Mouse (Mus musculus): ENCODE results near the gene Lzts2. TPM values are rescaled to one million over a fixed set of nuclear protein-coding genes. Genes with fewer than 3 reads are reported as not detected.

The Lzts2 gene
- polyA plus RNA-seq, 1 experiment from 2014 or later = 68.9 TPM

DNA sequence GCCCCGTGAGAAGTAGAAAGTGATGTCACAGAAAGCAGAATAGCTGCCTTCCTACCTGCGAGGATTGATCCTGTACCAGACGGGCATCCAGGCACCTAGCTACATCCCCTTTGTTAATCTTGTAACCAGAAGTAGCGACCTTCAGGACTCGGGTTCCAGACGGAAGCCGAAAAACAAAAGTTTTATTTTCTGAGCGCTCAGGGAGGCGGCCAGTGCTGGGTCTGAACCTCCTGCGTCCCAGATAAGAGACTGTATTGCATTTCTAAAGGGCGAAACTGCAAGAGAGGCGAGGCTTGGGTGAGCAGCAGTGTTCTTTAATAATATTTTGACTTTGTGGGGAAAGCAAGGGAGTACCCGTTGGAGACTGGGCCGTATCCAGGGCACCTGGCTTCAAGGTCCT lies 44.6 kb downstream of the Lzts2 start:
- WGBS = under 1% methylated on average over 14 of the region's 14 CpGs
- Histone ChIP-seq H3K9me3 (no peaks in the 10 kb centered on the region), H3K36me3 (peaks cover 16% of the 10 kb centered on the region), H3K27me3 (peaks cover 6% of the 10 kb centered on the region), H3K9ac (peak overlapping the region; percentile 89), H3K4me1 (peaks cover 27% of the 10 kb centered on the region), H3K4me2 (replicated peaks) (peak overlapping the region; percentile 83), H3K4me3 (peak overlapping the region; percentile 64), H3K27ac (peak overlapping the region; percentile 98)
- ATAC-seq (ENCODE audit: low FRiP score, low read depth) = no peak

DNA sequence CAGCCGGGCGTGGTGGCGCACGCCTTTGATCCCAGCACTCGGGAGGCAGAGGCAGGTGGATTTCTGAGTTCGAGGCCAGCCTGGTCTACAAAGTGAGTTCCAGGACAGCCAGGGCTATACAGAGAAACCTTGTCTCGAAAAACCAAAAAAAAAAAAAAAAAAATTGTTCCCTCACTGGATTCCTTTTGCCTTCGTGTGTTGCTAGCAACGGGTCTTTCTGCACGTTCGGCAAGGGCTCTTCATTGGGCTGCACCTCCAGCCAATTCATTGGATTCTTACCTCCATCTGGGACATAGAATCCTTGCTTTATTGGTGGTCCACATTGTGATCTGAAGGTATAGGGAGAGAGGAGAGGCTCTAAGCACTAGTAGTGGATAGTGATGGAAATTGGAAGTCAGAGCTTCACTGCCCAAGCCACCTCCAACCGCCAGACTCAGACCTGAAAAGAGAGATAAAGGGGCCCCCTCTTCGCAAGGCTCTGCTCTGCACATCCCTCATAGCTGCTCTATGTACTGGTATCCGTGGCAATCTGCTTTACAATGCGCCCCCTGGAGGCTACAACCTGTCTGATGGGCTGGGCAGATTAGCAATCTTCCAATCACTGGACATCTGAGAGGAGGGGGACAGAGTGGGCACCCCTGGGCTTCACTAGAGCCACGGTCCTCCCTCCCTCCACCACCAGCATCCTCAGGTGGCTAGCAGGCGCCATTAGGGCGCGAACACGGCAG lies 49.5 kb downstream of the Lzts2 start:
- no peak overlapping the region for H3K9ac ChIP-seq
- H3K9me3 ChIP-seq = no peaks in the 10 kb centered on the region
- H3K4me2 ChIP-seq (replicated peaks) = peak overlapping the region; percentile 23; the same call in 1 of the 2 replicates
- H3K27ac ChIP-seq = no peak overlapping the region
- no peaks in the 10 kb centered on the region for H3K36me3 ChIP-seq
- peaks cover 6% of the 10 kb centered on the region for H3K4me1 ChIP-seq
- H3K4me3 ChIP-seq = no peak overlapping the region
- WGBS = 42% methylated on average over 20 of the region's 20 CpGs
- peak; percentile 36; the same call in 1 of the 2 replicates for ATAC-seq (ENCODE audit: low FRiP score, low read depth)
- H3K27me3 ChIP-seq = peaks cover 55% of the 10 kb centered on the region

- Histone ChIP-seq H3K9ac (peak overlapping the region; percentile 45), H3K27ac (no peak overlapping the region), H3K4me3 (no peak overlapping the region), H3K27me3 (peaks cover 64% of the 10 kb centered on the region), H3K4me2 (replicated peaks) (no peak overlapping the region), H3K36me3 (no peaks in the 10 kb centered on the region), H3K9me3 (no peaks in the 10 kb centered on the region), H3K4me1 (no peaks in the 10 kb centered on the region)
- 1% methylated on average over 21 of the region's 21 CpGs for WGBS
- no peak for ATAC-seq (ENCODE audit: low FRiP score, low read depth)
Measured at GRCm38 (mm10) chr19:45065226-45065625, 51.0 kb downstream of the Lzts2 start.

- H3K27me3 ChIP-seq = peaks cover 81% of the 10 kb centered on the region
- no peak for ATAC-seq (ENCODE audit: low FRiP score, low read depth)
- H3K4me3 ChIP-seq = no peak overlapping the region
- no peak overlapping the region for H3K4me2 ChIP-seq (replicated peaks)
- WGBS = 22% methylated on average over 17 of the region's 17 CpGs
- no peaks in the 10 kb centered on the region for H3K4me1 ChIP-seq
- no peaks in the 10 kb centered on the region for H3K9me3 ChIP-seq
- no peak overlapping the region for H3K9ac ChIP-seq
- H3K36me3 ChIP-seq = no peaks in the 10 kb centered on the region
- H3K27ac ChIP-seq = no peak overlapping the region
Measured at GRCm38 (mm10) chr19:45067170-45067569, 53.0 kb downstream of the Lzts2 start.

GRCm38 (mm10) chr19:45067758-45068510 lies 53.7 kb downstream of the Lzts2 start:
- Histone ChIP-seq H3K9me3 (no peaks in the 10 kb centered on the region), H3K27ac (no peak overlapping the region), H3K4me2 (replicated peaks) (no peak overlapping the region), H3K27me3 (peaks cover 81% of the 10 kb centered on the region), H3K36me3 (no peaks in the 10 kb centered on the region), H3K4me1 (no peaks in the 10 kb centered on the region), H3K9ac (no peak overlapping the region), H3K4me3 (no peak overlapping the region)
- ATAC-seq (ENCODE audit: low FRiP score, low read depth) = no peak
- 78% methylated on average over 7 of the region's 7 CpGs for WGBS

DNA sequence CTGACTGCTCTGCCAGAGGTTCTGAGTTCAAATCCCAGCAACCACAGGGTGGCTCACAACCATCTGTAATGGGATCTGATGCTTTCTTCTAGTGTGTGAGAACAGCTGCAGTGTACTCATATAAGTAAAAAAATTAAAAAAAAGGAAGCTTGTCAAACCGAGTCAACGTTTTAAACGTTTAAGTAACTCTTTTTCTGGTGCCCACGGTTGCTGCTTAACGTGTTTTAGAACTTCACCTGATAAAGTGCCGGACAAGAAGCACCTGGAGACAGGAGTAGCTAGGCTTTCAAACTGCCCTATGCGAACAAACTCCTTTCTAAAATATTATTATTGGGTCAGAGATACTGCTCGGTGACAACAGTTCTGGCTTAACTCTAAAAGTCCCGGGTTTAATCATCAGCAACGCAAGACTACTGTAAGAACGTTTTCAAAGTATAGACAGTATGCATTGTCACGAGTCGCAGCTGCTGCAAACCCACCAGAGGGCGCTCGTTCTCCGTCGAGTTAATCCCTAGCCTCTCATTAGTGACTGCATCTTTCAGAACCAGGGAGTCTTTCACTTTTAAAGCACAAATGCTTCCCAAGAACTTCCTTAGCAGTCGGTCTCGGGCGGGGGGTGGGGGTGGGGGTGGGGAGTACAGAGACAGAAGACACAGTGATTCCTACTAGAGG lies 59.8 kb downstream of the Lzts2 start:
- ATAC-seq (ENCODE audit: low FRiP score, low read depth) = no peak
- Histone ChIP-seq H3K4me1 (peaks cover 43% of the 10 kb centered on the region), H3K27ac (peak overlapping the region; percentile 93), H3K4me3 (peak overlapping the region; percentile 64), H3K4me2 (replicated peaks) (peak overlapping the region; percentile 96), H3K36me3 (no peaks in the 10 kb centered on the region), H3K27me3 (peaks cover 58% of the 10 kb centered on the region), H3K9ac (peak overlapping the region; percentile 82), H3K9me3 (no peaks in the 10 kb centered on the region)
- 9% methylated on average over 20 of the region's 20 CpGs for WGBS

- under 1% methylated on average over 45 of the region's 45 CpGs for WGBS
- peak within 1 kb of the TSS; percentile 82 for H3K9ac ChIP-seq
- peak within 1 kb of the TSS; percentile 96 for H3K4me2 ChIP-seq (replicated peaks)
- H3K27me3 ChIP-seq = peaks cover 58% of the 10 kb centered on the region
- H3K27ac ChIP-seq = peak within 1 kb of the TSS; percentile 93
- no peaks in the 10 kb centered on the region for H3K9me3 ChIP-seq
- H3K4me1 ChIP-seq = peaks cover 50% of the 10 kb centered on the region
- no peaks in the 10 kb centered on the region for H3K36me3 ChIP-seq
- peak; percentile 86 for ATAC-seq (ENCODE audit: low FRiP score, low read depth)
- peak within 1 kb of the TSS; percentile 64 for H3K4me3 ChIP-seq
Measured at GRCm38 (mm10) chr19:45074580-45075322, 60.5 kb downstream of the Lzts2 start, which contains the start of gene Kazald1. Kazald1 (plus strand) TSS chr19:45075241.

DNA sequence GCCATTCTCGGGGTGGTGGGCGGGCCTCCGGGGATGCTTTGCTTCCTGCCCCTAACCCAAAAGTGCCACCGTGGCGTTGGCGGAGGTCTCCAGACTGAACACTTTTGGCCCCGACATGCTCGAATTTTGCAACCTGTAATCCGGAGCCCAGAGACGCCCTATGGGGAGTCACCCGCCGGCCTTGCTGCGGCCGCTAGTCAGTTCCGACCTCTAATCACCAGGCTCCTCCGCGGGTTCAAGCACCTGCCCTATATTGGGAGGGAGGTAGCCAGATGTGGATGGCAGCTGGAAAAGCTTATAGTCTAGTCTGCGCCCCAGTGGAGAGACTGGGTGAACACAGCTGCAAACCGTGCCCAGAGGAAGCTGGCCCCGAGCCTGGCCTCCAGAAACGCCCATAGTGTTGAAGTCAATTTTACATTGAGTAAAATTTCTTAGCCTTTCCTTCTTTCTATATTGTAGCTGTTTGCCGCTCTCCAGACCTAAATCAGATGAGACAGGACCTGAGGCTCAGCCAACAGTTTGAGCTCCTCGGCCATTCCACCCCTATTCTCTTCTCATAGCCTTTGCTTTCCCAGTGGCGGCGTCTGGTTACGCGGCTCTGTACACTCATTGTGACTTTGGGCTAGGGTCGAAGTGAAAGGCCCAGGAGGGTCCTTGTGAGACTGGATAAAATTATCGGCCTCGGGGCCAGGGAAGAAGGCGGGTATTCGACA lies 61.3 kb downstream of the Lzts2 start:
- Histone ChIP-seq H3K9ac (peak overlapping the region; percentile 82), H3K27ac (peak overlapping the region; percentile 93), H3K9me3 (no peaks in the 10 kb centered on the region), H3K4me1 (peaks cover 58% of the 10 kb centered on the region), H3K4me2 (replicated peaks) (peak overlapping the region; percentile 96), H3K4me3 (peak overlapping the region; percentile 64), H3K27me3 (peaks cover 63% of the 10 kb centered on the region), H3K36me3 (no peaks in the 10 kb centered on the region)
- WGBS = under 1% methylated on average over 32 of the region's 32 CpGs
- ATAC-seq (ENCODE audit: low FRiP score, low read depth) = peak; percentile 25

DNA sequence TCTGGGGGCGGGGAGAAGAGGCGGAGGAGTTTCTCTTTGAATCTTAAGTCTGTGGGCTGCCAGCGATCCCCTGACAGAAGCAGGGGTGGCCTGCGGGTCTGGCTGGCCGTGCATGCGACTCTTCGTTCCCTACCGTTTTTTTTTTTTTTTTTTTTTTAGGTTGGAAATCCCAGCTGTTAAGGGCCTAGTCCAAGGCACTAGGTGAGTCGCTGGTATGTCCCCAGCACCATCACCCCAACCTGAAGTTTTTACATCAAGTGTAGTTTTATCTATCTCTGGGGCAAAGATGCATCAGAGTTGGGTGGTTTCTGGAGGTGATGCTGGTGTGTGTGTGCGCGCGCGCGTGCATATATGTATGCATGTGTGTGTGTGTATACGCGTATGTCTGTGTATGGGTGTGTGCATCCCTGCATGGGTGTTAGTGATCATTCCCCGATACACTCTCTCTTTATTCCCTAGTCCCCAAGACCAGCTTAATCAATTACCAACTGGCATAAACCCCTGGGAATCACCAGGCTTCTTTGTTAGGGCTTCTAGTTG lies 61.9 kb downstream of the Lzts2 start:
- H3K36me3 ChIP-seq = no peaks in the 10 kb centered on the region
- H3K4me1 ChIP-seq = peaks cover 64% of the 10 kb centered on the region
- ATAC-seq (ENCODE audit: low FRiP score, low read depth) = no peak
- peaks cover 64% of the 10 kb centered on the region for H3K27me3 ChIP-seq
- peak overlapping the region; percentile 93; the same call in 1 of the 2 replicates for H3K27ac ChIP-seq
- H3K4me2 ChIP-seq (replicated peaks) = peak overlapping the region; percentile 96
- H3K9ac ChIP-seq = peak overlapping the region; percentile 82
- WGBS = 6% methylated on average over 17 of the region's 17 CpGs
- no peaks in the 10 kb centered on the region for H3K9me3 ChIP-seq
- H3K4me3 ChIP-seq = peak overlapping the region; percentile 64
